Mouse (Mus musculus): Measurements from ENCODE around the gene Celf3. TPM values are rescaled to one million over a fixed set of nuclear protein-coding genes. Genes with fewer than 3 reads are reported as not detected.

Celf3 gene
- polyA plus RNA-seq, 1 experiment from 2014 or later = 154 TPM

GRCm38 (mm10) chr3:94476301-94477035 lies 1.6 kb upstream of the Celf3 start:
- peaks cover 46% of the 10 kb centered on the region for H3K4me1 ChIP-seq (ENCODE audit: control insufficient read depth, insufficient read depth, low read length)
- no peak overlapping the region for H3K9ac ChIP-seq (ENCODE audit: low read length)
- WGBS = 56% methylated on average over 8 of the region's 8 CpGs
- ATAC-seq (ENCODE audit: low FRiP score) (no peak), DNase-seq (ENCODE audit: low spot score, missing footprints) (no peak)
- H3K36me3 ChIP-seq (ENCODE audit: control insufficient read depth, insufficient read depth, low read length) = no peaks in the 10 kb centered on the region
- no peaks in the 10 kb centered on the region for H3K9me3 ChIP-seq (ENCODE audit: control insufficient read depth, low read length)
- H3K4me2 ChIP-seq = no peak overlapping the region
- no peak overlapping the region for H3K4me3 ChIP-seq (ENCODE audit: low read depth, low read length)
- no peaks in the 10 kb centered on the region for H3K27me3 ChIP-seq (ENCODE audit: control insufficient read depth, insufficient read depth, low read length)
- no peak overlapping the region for H3K27ac ChIP-seq (ENCODE audit: low read depth, low read length)

- Histone ChIP-seq H3K27ac (ENCODE audit: low read depth, low read length) (peak overlapping the region; percentile 85), H3K4me2 (peak overlapping the region; percentile 59), H3K4me1 (ENCODE audit: control insufficient read depth, insufficient read depth, low read length) (peaks cover 46% of the 10 kb centered on the region), H3K4me3 (ENCODE audit: low read depth, low read length) (peak overlapping the region; percentile 56), H3K27me3 (ENCODE audit: control insufficient read depth, insufficient read depth, low read length) (no peaks in the 10 kb centered on the region), H3K9ac (ENCODE audit: low read length) (peak overlapping the region; percentile 53), H3K9me3 (ENCODE audit: control insufficient read depth, low read length) (no peaks in the 10 kb centered on the region), H3K36me3 (ENCODE audit: control insufficient read depth, insufficient read depth, low read length) (no peaks in the 10 kb centered on the region)
- WGBS = 37% methylated on average over 4 of the region's 4 CpGs
- DNase-seq (ENCODE audit: low spot score, missing footprints) (no peak), ATAC-seq (ENCODE audit: low FRiP score) (no peak)
These were observed 651 bp upstream of the Celf3 start for GRCm38 (mm10) chr3:94477444-94477843.

GRCm38 (mm10) chr3:94478591-94479169 lies 585 bp downstream of the Celf3 start:
- DNase-seq (ENCODE audit: low spot score, missing footprints) (no peak), ATAC-seq (ENCODE audit: low FRiP score) (peak; percentile 25)
- peak overlapping the region; percentile 56 for H3K4me3 ChIP-seq (ENCODE audit: low read depth, low read length)
- no peaks in the 10 kb centered on the region for H3K27me3 ChIP-seq (ENCODE audit: control insufficient read depth, insufficient read depth, low read length)
- H3K27ac ChIP-seq (ENCODE audit: low read depth, low read length) = peak overlapping the region; percentile 85
- no peaks in the 10 kb centered on the region for H3K36me3 ChIP-seq (ENCODE audit: control insufficient read depth, insufficient read depth, low read length)
- H3K4me2 ChIP-seq = peak overlapping the region; percentile 59
- peak overlapping the region; percentile 83 for H3K9ac ChIP-seq (ENCODE audit: low read length)
- no peaks in the 10 kb centered on the region for H3K9me3 ChIP-seq (ENCODE audit: control insufficient read depth, low read length)
- 7% methylated on average over 9 of the region's 9 CpGs for WGBS
- peaks cover 49% of the 10 kb centered on the region for H3K4me1 ChIP-seq (ENCODE audit: control insufficient read depth, insufficient read depth, low read length)

- no peak for ATAC-seq (ENCODE audit: low FRiP score)
- Histone ChIP-seq H3K4me3 (ENCODE audit: low read depth, low read length) (peak overlapping the region; percentile 56), H3K27ac (ENCODE audit: low read depth, low read length) (no peak overlapping the region), H3K9ac (ENCODE audit: low read length) (peak overlapping the region; percentile 83), H3K9me3 (ENCODE audit: control insufficient read depth, low read length) (no peaks in the 10 kb centered on the region), H3K4me2 (peak overlapping the region; percentile 59), H3K27me3 (ENCODE audit: control insufficient read depth, insufficient read depth, low read length) (no peaks in the 10 kb centered on the region), H3K36me3 (ENCODE audit: control insufficient read depth, insufficient read depth, low read length) (no peaks in the 10 kb centered on the region), H3K4me1 (ENCODE audit: control insufficient read depth, insufficient read depth, low read length) (peaks cover 54% of the 10 kb centered on the region)
- DNase-seq (ENCODE audit: low spot score, missing footprints) = no peak
- WGBS = 12% methylated on average over 11 of the region's 11 CpGs
These were observed 1.5 kb downstream of the Celf3 start for GRCm38 (mm10) chr3:94479564-94479963.

- no peaks in the 10 kb centered on the region for H3K9me3 ChIP-seq (ENCODE audit: control insufficient read depth, low read length)
- peaks cover 62% of the 10 kb centered on the region for H3K4me1 ChIP-seq (ENCODE audit: control insufficient read depth, insufficient read depth, low read length)
- H3K4me3 ChIP-seq (ENCODE audit: low read depth, low read length) = peak within 1 kb of the TSS; percentile 56
- DNase-seq (ENCODE audit: low spot score, missing footprints) (no peak), ATAC-seq (ENCODE audit: low FRiP score) (no peak)
- WGBS = 10% methylated on average over 16 of the region's 16 CpGs
- H3K9ac ChIP-seq (ENCODE audit: low read length) = peak within 1 kb of the TSS; percentile 83
- peak within 1 kb of the TSS; percentile 59 for H3K4me2 ChIP-seq
- H3K36me3 ChIP-seq (ENCODE audit: control insufficient read depth, insufficient read depth, low read length) = no peaks in the 10 kb centered on the region
- peak within 1 kb of the TSS; percentile 49 for H3K27ac ChIP-seq (ENCODE audit: low read depth, low read length)
- no peaks in the 10 kb centered on the region for H3K27me3 ChIP-seq (ENCODE audit: control insufficient read depth, insufficient read depth, low read length)
These were observed 2.3 kb downstream of the Celf3 start, which contains the start of gene Riiad1 for GRCm38 (mm10) chr3:94480291-94480884. Riiad1 (minus strand) TSS chr3:94480341.

- H3K4me3 ChIP-seq (ENCODE audit: low read depth, low read length) = no peak overlapping the region
- WGBS = 58% methylated on average over 4 of the region's 4 CpGs
- peaks cover 66% of the 10 kb centered on the region for H3K4me1 ChIP-seq (ENCODE audit: control insufficient read depth, insufficient read depth, low read length)
- no peaks in the 10 kb centered on the region for H3K36me3 ChIP-seq (ENCODE audit: control insufficient read depth, insufficient read depth, low read length)
- DNase-seq (ENCODE audit: low spot score, missing footprints) (no peak), ATAC-seq (ENCODE audit: low FRiP score) (no peak)
- H3K27ac ChIP-seq (ENCODE audit: low read depth, low read length) = no peak overlapping the region
- H3K27me3 ChIP-seq (ENCODE audit: control insufficient read depth, insufficient read depth, low read length) = no peaks in the 10 kb centered on the region
- peak overlapping the region; percentile 6; the same call in 1 of the 2 replicates for H3K4me2 ChIP-seq
- H3K9me3 ChIP-seq (ENCODE audit: control insufficient read depth, low read length) = no peaks in the 10 kb centered on the region
- 0 out of 2 replicates have a peak overlapping the region, but pooled peaks have one; percentile 9 for H3K9ac ChIP-seq (ENCODE audit: low read length)
These were observed 3.3 kb downstream of the Celf3 start for GRCm38 (mm10) chr3:94481429-94481828.

GRCm38 (mm10) chr3:94482764-94483385 lies 4.8 kb downstream of the Celf3 start:
- DNase-seq (ENCODE audit: low spot score, missing footprints) (no peak), ATAC-seq (ENCODE audit: low FRiP score) (no peak)
- Histone ChIP-seq H3K4me2 (no peak overlapping the region), H3K9ac (ENCODE audit: low read length) (no peak overlapping the region), H3K36me3 (ENCODE audit: control insufficient read depth, insufficient read depth, low read length) (peaks cover 3% of the 10 kb centered on the region; the same call in 1 of the 2 replicates), H3K9me3 (ENCODE audit: control insufficient read depth, low read length) (no peaks in the 10 kb centered on the region), H3K4me3 (ENCODE audit: low read depth, low read length) (no peak overlapping the region), H3K27ac (ENCODE audit: low read depth, low read length) (peak overlapping the region; percentile 85), H3K4me1 (ENCODE audit: control insufficient read depth, insufficient read depth, low read length) (peaks cover 57% of the 10 kb centered on the region), H3K27me3 (ENCODE audit: control insufficient read depth, insufficient read depth, low read length) (no peaks in the 10 kb centered on the region)
- WGBS = 85% methylated on average over 17 of the region's 17 CpGs

- Histone ChIP-seq H3K9me3 (ENCODE audit: control insufficient read depth, low read length) (no peaks in the 10 kb centered on the region), H3K4me1 (ENCODE audit: control insufficient read depth, insufficient read depth, low read length) (peaks cover 53% of the 10 kb centered on the region), H3K27ac (ENCODE audit: low read depth, low read length) (peak overlapping the region; percentile 87), H3K36me3 (ENCODE audit: control insufficient read depth, insufficient read depth, low read length) (peaks cover 4% of the 10 kb centered on the region; the same call in 1 of the 2 replicates), H3K9ac (ENCODE audit: low read length) (peak overlapping the region; percentile 44), H3K4me3 (ENCODE audit: low read depth, low read length) (peak overlapping the region; percentile 8; the same call in 1 of the 2 replicates), H3K4me2 (peak overlapping the region; percentile 44), H3K27me3 (ENCODE audit: control insufficient read depth, insufficient read depth, low read length) (no peaks in the 10 kb centered on the region)
- DNase-seq (ENCODE audit: low spot score, missing footprints) (peak; percentile 100), ATAC-seq (ENCODE audit: low FRiP score) (peak; percentile 95)
- 7% methylated on average over 20 of the region's 20 CpGs for WGBS
These were observed 5.8 kb downstream of the Celf3 start for GRCm38 (mm10) chr3:94483790-94484439.
